Mouse (Mus musculus): ENCODE data around the gene Slc38a7.
A peak's percentile ranks its signal among the peaks of the same experiment; 100 is the strongest.
"Not testable (repeated sequence)": the region's sequence is repeated elsewhere in the genome, so short reads cannot be mapped to it uniquely, and the experiment has no call there.

Gene Slc38a7

DNA sequence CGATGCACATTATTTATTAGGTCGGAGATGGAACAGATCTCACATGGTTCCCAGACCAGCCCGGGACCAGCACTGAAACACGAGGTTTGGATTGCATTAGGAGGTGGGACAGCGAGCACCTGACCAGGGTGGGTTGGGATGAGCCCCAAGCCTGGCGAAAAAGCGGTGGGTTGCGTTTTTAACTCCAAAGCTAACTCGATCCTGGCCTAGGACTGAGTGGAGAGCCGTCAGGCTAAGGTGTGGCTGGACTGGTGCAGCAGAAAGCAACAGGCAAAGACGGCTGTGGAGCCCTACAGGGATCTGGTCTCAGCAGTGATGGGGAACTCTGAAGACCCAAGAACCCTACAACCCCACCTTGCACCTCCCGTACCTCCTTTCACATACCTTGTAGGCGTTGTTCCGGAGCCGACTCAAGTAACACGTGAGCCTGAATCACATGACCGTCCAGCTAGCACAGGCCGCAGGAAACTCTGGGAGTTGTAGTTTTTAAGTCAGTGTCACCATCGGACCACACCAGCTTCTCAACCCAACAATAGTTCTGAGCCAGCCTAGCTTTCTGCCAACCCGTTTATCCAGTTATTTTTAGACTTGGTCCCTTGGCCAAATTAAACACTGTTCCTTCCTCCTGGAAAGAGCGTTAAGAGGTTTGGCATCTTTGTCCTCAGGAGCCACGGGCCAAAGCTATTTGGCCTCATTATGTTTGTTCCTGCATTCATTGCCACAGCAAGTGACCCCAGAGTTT is at the start of gene Slc38a7:
TSS of gene Slc38a7 (minus strand) at position 438 of the 742 bp plus-strand sequence.
- DNase-seq: peak; percentile 40 to 62

DNA sequence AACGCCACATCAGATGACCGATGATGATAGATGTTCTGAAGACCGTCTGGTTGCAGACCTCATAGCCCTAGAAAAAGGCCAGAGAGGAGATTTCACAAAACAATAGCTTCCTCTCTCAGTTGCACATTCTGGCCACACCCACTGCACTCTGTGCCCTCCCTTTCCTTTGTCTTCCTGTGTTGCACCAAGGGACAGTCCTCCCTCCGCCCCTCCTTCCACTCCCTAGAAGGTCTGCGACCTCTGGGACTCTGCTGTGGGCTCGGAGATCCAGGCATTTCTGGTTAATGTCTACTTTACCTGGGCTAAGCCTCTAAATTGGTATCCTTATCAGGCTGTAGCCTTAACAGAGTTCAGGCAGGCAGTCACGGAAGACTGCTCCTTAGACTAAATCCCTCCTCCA is 48.5 kb upstream of the Slc38a7 start:
- no peak for DNase-seq

GRCm38 (mm10) chr8:95893701-95894100 is 40.4 kb upstream of the Slc38a7 start:
- DNase-seq: no peak

DNA sequence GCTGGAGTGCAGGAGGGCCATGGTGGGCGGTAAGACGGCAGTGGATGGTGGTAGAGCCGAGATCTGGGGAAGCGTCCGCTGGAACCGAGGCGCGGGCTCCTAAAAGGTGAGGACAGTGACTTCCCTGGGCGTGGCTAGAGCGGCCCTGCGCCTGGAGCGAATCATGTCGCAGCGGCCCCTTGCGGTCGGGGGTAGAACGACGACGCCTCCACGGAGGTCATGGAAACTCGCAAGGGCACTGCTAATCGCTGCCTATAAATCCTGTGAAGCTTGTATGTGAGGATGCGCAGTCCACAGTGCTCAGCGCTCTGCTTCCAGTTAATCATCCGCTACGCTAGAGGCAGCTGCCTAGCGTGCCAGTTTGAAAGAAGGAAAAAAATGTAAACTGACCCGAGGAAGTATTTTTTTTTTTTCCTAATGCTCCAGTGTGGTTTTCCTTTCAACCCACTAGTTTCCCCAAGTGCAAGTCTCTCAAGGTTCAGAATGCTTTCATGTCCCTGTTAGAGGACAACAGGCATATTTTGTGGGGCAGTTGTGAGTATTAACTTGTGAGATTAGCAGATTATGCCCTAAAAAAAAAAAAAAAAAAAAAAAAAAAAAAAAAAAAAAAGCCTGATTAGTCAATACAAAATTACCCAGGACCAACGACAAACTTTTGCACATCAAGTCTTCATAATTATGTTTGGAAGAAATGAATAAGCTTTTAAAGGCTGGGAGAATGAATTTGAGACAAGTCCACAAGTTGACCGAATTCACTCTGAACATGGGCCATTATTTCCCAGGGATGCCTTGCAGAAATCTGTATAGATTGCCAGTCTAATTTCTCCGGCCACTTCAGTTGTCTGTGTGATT is 35.2 kb upstream of the Slc38a7 start, which contains the start of gene Got2:
TSS of gene Got2 (minus strand) at position 263 of the 852 bp plus-strand sequence.
- DNase-seq: peak; percentile 75 to 78

- DNase-seq: peak; percentile 56 to 64
Measured at GRCm38 (mm10) chr8:95887578-95888284, 34.4 kb upstream of the Slc38a7 start.

DNA sequence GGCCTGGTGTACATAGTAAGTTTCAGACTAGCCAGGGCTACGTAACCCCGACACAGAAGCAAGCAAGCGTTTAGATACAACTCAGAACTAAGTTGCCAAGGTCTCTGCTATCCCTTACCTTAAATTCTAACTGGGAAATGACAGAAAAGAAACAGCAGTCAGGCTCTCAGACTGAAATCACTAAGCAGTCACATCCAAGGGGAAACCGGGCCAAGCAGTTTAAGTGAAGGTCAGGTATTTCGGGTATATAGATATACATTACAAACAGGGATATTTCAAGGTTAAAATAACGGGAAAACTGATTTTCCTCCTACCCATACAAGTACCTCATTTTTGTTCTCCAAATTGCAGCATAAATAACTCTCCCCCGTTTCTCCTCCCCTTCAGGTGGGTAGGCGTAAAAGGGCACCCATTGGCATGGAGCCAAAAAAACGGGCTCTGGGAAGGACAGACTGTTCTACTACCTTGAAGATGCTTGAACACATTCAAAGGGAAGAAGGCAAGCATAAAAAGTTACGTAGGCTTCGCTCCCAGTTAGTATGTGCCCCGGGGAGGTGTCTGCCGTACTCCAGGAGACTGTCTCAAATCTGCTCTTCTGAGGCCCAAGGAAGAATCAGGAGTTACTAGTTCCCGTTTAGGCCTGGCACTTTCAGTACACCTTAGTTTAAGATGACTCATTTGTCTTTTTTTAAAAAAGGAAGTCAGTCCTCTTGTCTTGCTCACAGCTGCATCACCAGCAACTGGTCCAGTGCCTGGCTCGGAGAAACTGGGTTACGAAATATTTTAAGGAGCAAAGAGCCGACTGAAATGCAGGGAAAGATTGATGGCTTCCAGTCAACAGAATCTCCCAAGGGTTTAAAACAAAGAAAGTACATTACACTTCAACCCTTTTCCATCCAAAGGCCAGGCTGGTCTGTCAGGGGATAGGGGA is 33.6 kb upstream of the Slc38a7 start:
- DNase-seq: no peak

- DNase-seq: no peak
Measured at GRCm38 (mm10) chr8:95885966-95886365, 32.6 kb upstream of the Slc38a7 start.

GRCm38 (mm10) chr8:95885271-95885841 is 32.0 kb upstream of the Slc38a7 start:
- DNase-seq: no peak

- no peak for DNase-seq
Measured at GRCm38 (mm10) chr8:95884491-95884890, 31.2 kb upstream of the Slc38a7 start.

GRCm38 (mm10) chr8:95882191-95882590 is 28.9 kb upstream of the Slc38a7 start:
- DNase-seq: no peak

DNA sequence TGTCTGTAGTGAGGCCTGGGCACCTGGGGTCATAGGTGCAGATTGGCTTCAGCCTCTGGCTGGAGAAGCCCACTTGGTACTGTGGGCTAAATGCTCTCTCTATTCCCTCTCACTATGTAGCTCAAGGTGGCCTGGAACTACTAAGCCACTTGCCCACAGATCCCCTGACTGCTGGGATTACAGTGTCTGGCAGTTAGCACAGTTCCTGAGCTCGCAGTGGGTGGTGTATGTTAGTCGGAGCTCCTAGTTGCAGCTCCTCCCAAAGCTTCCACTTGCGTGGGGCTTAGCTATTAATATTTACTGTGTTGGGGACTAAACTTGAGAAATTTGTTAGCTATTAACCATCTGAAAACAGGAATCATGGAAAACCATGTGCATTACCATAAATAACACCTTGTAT is 28.2 kb upstream of the Slc38a7 start:
- no peak for DNase-seq

- DNase-seq: no peak
Measured at GRCm38 (mm10) chr8:95879823-95880222, 26.5 kb upstream of the Slc38a7 start.

DNA sequence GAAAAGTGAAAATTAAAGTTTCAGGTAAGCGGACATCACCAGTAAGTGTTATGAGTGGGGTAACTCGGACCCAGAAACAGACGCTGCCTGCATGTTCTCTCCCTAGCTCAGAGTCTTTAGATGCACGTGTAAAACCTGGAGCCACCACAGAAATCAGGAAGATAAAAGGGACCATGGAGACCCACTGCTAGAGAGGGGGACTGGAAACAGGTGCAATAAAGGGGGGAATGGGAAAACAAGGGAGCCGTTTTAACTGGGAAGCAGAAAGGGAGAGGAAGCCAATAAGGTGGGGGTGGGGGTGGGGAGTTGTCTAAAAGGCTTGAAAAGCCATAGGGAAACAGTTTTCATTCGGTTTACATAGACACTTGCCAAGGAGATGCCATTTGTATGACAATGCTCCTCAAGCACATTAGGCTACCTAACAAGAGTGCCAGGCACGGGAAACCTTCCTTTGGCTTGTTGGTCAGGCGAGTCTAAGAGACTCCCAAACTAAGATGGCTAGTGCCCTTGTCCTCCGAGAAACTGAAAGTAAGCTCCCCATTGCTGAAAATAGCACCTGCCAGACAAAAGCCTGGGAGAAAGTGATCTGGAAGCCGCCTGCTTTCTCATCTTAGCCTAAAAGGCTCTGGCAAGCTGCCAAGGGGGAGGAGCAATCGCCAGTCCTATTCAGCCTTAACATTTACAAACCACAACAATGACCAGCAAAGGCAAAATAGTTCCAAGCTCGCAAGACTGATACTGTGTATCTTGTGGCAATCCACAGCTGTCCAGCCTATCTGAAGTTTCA is 25.0 kb upstream of the Slc38a7 start:
- no peak for DNase-seq

GRCm38 (mm10) chr8:95875270-95875669 is 21.9 kb upstream of the Slc38a7 start:
- DNase-seq: no peak

- DNase-seq: no peak
Measured at GRCm38 (mm10) chr8:95871690-95872089, 18.4 kb upstream of the Slc38a7 start.

DNA sequence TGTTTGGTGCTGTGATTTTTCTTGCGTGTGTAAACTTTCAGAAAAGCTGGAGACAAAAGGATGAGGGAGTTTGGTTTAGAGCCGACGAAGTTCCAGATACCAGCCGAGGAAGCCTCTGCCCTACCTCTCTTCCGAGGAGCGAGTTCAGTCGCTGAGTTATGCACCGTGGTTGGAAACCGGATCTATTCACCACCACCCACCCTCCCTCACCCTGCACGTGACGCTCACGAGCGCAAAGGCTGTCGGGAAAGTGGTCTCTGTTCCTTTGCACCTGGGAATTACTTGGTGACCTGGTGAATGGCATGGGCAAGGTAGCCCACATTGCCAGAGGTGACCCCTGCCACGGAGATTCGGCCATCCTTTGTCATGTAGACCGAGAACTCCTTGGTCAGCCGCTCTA is 11.5 kb upstream of the Slc38a7 start:
- DNase-seq: not testable (repeated sequence)

DNA sequence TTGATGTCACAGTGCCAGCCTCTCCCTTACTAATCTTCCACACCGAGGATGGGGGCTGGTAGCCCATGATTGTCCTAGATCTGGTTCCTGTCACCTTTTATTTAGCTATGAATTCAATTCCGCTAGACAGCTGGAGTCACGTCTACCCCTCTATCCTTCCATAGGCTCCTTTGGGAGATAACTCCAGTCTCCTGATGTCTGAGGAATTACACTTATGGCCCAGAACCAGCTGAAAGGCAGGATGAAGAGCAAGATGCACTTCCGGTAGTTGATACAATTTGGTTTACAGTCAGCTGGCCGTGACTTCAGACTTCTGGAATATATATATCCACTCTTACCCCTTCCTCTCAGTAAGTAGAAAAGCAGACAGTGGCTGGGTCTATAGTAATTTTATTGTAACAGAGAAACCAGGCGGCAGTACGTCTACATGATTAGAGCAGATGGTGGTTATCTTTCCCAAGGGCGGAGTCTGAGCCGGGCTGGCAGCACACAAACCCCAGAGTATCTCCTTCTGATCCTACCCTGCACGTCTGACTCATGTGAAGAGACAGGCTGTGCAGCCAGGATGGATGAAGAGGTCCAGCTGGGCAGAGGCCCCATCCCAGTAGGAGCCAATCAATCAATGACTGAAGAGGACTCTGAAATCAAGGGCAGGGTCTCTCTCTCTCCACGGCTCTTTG is 10.6 kb upstream of the Slc38a7 start:
- not testable (repeated sequence) for DNase-seq

DNA sequence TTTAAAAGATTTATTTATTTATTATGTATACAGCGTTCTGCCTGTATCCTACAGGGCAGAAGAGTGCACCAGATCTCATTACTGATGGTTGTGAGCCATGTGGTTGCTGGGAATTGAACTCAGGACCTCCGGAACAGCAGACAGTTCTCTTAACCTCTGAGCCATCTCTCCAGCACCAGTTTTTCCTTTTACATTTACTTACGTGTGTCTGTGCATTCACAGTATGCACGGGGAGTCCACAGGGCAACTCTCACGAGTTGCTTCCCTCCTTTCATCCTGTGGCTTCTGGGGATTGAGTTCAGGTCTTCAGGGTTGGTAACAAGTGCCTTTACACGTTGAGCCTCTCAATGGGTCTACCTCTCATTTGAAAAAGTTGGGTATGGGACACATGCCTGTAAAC is 835 bp upstream of the Slc38a7 start:
- DNase-seq: no peak

- DNase-seq: no peak
Measured at GRCm38 (mm10) chr8:95852290-95852689, 1.0 kb downstream of the Slc38a7 start.

GRCm38 (mm10) chr8:95850326-95850725 is 3.0 kb downstream of the Slc38a7 start:
- DNase-seq: no peak
